Mouse (Mus musculus): ENCODE data around the gene Gm17655. TPM values are rescaled to one million over a fixed set of nuclear protein-coding genes. Genes with fewer than 3 reads are reported as not detected.

Gm17655 gene
- polyA plus RNA-seq, 1 experiment from 2014 or later: 3.9 TPM

DNA sequence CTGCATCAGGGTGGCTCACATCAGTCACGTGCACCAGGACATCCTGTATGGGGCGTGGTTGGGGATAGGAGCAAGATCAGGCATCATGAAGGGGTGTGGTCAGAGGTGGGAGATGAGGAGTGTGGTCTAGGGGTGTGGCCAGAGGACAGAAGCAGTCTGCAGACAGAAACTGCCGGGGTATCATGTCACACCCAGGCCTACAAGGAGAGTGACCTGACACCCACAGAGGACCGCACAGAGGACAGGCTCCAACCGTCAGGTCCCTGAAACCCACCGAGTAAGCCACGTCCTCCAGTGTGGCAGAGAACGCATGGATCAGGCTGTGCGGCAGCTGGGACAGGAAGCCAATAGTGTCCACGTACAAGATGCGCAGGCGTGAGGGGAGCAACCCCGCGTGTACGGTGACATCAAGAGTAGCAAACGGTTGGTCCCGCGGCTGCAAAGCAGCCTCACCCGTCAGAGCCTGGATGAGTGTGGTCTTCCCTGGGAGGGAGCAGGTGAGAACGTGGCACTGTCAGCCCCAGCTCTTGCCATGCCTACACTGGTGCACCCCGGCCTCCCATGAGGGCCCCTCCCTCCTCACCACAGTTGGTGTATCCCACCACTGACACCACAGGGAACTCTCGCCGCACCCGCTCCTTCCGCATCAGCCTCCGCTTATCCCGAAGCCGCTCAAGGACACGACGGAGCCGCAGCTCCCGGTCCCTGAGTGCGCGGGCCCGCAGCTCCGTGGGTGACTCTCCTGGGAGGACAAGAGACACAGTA lies 32.5 kb upstream of the Gm17655 start:
- Histone ChIP-seq H3K4me3 (ENCODE audit: control insufficient read depth in 1 of 2, insufficient read depth in 1 of 2, low read depth in 1 of 2, low read length in 2 of 2) (no peak overlapping the region), H3K27me3 (ENCODE audit: control insufficient read depth, insufficient read depth, low read length) (no peaks in the 10 kb centered on the region), H3K36me3 (ENCODE audit: control insufficient read depth, insufficient read depth, low read length) (peaks cover 40% of the 10 kb centered on the region), H3K9ac (ENCODE audit: low read length) (no peak overlapping the region), H3K27ac (replicated peaks in 1 of 2; ENCODE audit: control insufficient read depth in 1 of 2, insufficient read depth in 1 of 2, low read depth in 2 of 2, low read length in 2 of 2) (no peak overlapping the region), H3K9me3 (ENCODE audit: control insufficient read depth, low read length) (no peaks in the 10 kb centered on the region), H3K4me1 (ENCODE audit: control insufficient read depth in 2 of 2, insufficient read depth in 2 of 2, low read length in 2 of 2) (peaks cover 8 to 32% of the 10 kb centered on the region in 2 experiments), H3K4me2 (ENCODE audit: low read length) (no peak overlapping the region)
- WGBS: 93% methylated on average over 36 of the region's 36 CpGs
- no peak for ATAC-seq (ENCODE audit: insufficient number of reproducible peaks, insufficient read depth, low FRiP score, low read depth)

DNA sequence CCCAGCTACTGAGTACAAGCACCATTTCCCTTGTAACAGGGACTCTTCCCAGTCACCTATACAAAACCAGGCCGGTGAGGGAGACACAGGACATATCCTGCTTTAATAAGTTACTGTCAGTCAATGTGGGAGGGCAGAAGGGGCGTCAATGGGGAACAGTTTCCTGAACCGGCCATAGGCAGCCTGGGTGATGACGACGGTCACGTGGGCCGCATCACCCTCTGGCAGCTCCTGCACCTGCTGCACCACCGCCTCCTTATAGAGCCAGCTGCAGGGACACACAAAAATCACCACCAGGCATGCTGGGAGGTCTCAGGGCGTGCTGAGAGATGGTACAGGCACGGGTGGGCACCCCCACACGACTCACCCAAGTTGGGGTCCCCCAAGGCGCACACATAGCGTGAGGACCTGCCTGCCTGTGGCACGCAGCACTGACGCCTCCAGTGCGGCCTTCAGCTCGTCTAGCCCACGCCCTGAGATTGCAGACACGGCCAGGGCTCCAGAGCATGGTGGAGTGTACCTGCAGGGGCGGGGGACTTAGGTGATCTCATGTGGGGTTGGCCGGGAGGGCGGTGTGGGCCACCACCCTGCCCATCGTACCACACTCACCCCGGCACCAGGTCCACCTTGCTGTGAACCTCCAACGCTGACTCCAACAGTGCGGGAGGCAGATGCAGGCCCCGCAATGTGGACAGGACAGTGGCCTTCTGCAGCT lies 31.7 kb upstream of the Gm17655 start:
- Histone ChIP-seq H3K27ac (replicated peaks in 1 of 2; ENCODE audit: control insufficient read depth in 1 of 2, insufficient read depth in 1 of 2, low read depth in 2 of 2, low read length in 2 of 2) (no peak overlapping the region), H3K4me1 (ENCODE audit: control insufficient read depth in 2 of 2, insufficient read depth in 2 of 2, low read length in 2 of 2) (peaks cover 8 to 32% of the 10 kb centered on the region in 2 experiments), H3K9ac (ENCODE audit: low read length) (no peak overlapping the region), H3K36me3 (ENCODE audit: control insufficient read depth, insufficient read depth, low read length) (peaks cover 40% of the 10 kb centered on the region), H3K4me2 (ENCODE audit: low read length) (no peak overlapping the region), H3K4me3 (ENCODE audit: control insufficient read depth in 1 of 2, insufficient read depth in 1 of 2, low read depth in 1 of 2, low read length in 2 of 2) (no peak overlapping the region), H3K9me3 (ENCODE audit: control insufficient read depth, low read length) (no peaks in the 10 kb centered on the region), H3K27me3 (ENCODE audit: control insufficient read depth, insufficient read depth, low read length) (no peaks in the 10 kb centered on the region)
- WGBS: 94% methylated on average over 27 of the region's 27 CpGs
- no peak for ATAC-seq (ENCODE audit: insufficient number of reproducible peaks, insufficient read depth, low FRiP score, low read depth)

DNA sequence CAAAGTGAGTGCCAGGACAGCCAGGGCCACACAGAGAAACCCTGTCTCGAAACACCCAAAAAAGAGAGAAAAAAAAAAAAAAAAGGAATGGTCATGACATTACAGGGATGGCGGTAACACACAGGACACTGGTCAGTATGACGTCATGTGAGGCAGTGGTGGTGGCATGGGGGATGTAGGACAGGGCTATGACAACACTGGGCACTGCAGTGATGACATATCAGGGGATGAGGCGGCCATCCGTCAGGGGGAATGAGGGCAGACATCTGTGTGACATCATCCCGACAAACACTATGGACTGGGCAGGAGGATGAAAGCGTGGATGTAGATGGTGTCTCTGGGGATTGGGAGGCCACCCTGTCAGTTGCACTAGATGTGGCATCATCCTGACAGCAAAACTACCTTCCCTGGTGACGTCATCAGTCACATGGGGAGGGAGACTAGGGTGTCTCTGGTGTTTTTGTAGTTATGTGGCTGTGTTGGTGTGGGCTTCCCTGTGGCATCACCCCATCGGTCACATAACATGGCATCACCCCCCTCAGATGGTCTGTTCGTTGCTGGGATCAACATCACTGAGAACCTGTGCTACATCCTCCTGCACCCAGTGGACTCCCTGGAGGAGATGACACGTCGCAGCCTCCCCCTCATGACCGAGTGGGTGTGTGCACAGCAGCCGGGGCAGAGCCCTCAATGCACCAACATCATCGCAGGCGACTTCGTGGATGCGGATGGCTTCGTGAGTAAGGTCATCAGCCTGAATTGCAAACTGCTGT lies 30.7 kb upstream of the Gm17655 start:
- H3K4me1 ChIP-seq (ENCODE audit: control insufficient read depth in 2 of 2, insufficient read depth in 2 of 2, low read length in 2 of 2): peaks cover 8 to 32% of the 10 kb centered on the region in 2 experiments
- no peak overlapping the region for H3K27ac ChIP-seq (replicated peaks in 1 of 2; ENCODE audit: control insufficient read depth in 1 of 2, insufficient read depth in 1 of 2, low read depth in 2 of 2, low read length in 2 of 2)
- no peak overlapping the region for H3K9ac ChIP-seq (ENCODE audit: low read length)
- H3K27me3 ChIP-seq (ENCODE audit: control insufficient read depth, insufficient read depth, low read length): no peaks in the 10 kb centered on the region
- H3K9me3 ChIP-seq (ENCODE audit: control insufficient read depth, low read length): no peaks in the 10 kb centered on the region
- no peak overlapping the region for H3K4me2 ChIP-seq (ENCODE audit: low read length)
- no peak for ATAC-seq (ENCODE audit: insufficient number of reproducible peaks, insufficient read depth, low FRiP score, low read depth)
- no peak overlapping the region for H3K4me3 ChIP-seq (ENCODE audit: control insufficient read depth in 1 of 2, insufficient read depth in 1 of 2, low read depth in 1 of 2, low read length in 2 of 2)
- H3K36me3 ChIP-seq (ENCODE audit: control insufficient read depth, insufficient read depth, low read length): peaks cover 40% of the 10 kb centered on the region
- WGBS: 94% methylated on average over 19 of the region's 19 CpGs

DNA sequence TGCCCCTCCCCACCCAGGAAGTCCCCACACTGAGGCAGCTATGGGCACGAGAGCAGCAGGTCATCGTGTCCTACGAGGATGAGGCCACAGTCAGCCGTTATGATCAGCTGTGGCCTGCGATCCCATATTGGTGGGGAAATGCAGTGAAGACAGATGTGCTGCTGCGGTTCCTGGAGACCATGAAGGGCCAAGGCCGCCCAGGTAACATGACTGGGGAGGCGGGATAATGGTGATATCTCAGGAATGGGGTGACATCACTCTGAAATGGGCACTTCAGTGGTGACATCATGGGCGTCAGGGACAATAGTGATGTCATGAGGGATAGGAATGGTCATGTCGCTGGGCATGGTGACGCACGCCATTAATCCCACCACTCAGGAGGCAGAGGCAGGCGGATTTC lies 30.1 kb upstream of the Gm17655 start:
- H3K36me3 ChIP-seq (ENCODE audit: control insufficient read depth, insufficient read depth, low read length): peaks cover 40% of the 10 kb centered on the region
- no peak overlapping the region for H3K4me3 ChIP-seq (ENCODE audit: control insufficient read depth in 1 of 2, insufficient read depth in 1 of 2, low read depth in 1 of 2, low read length in 2 of 2)
- WGBS: 81% methylated on average over 13 of the region's 13 CpGs
- no peaks in the 10 kb centered on the region for H3K9me3 ChIP-seq (ENCODE audit: control insufficient read depth, low read length)
- H3K4me1 ChIP-seq (ENCODE audit: control insufficient read depth in 2 of 2, insufficient read depth in 2 of 2, low read length in 2 of 2): peaks cover 8 to 32% of the 10 kb centered on the region in 2 experiments
- peak overlapping the region; percentile 74; the same call in 1 of the 2 replicates for H3K4me2 ChIP-seq (ENCODE audit: low read length)
- no peaks in the 10 kb centered on the region for H3K27me3 ChIP-seq (ENCODE audit: control insufficient read depth, insufficient read depth, low read length)
- no peak overlapping the region for H3K27ac ChIP-seq (replicated peaks in 1 of 2; ENCODE audit: control insufficient read depth in 1 of 2, insufficient read depth in 1 of 2, low read depth in 2 of 2, low read length in 2 of 2)
- H3K9ac ChIP-seq (ENCODE audit: low read length): no peak overlapping the region
- ATAC-seq (ENCODE audit: insufficient number of reproducible peaks, insufficient read depth, low FRiP score, low read depth): no peak

DNA sequence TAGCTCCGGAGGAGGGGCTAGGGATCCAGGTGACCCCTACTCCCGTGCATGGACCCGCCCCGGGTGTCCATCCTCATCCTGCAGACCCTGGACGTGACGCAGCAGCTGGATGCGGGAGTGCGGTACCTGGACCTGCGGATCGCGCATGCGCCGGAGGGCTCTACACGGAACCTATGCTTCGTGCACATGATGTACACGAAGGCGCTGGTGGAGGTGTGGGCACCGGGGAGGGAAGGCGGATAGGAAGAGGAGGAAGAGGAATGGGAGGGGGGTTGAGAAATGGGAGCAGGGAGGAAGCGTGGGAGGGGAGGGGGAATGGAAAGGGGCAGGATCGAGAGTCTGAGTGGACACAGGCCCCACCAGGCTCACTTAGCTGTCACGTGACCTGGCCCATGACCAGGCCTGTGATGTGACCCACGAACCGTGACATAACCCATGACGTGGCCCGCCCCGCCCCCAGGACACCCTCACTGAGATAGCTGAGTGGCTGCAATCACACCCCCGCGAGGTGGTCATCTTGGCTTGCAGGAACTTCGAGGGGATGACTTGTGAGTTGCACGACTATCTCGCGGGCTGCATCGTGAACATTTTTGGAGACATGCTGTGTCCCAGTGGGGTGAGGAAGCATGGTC lies 29.5 kb upstream of the Gm17655 start:
- H3K27me3 ChIP-seq (ENCODE audit: control insufficient read depth, insufficient read depth, low read length): no peaks in the 10 kb centered on the region
- ATAC-seq (ENCODE audit: insufficient number of reproducible peaks, insufficient read depth, low FRiP score, low read depth): peak; percentile 36
- H3K27ac ChIP-seq (replicated peaks in 1 of 2; ENCODE audit: control insufficient read depth in 1 of 2, insufficient read depth in 1 of 2, low read depth in 2 of 2, low read length in 2 of 2): no peak overlapping the region
- 12% methylated on average over 34 of the region's 34 CpGs for WGBS
- peaks cover 8 to 29% of the 10 kb centered on the region in 2 experiments for H3K4me1 ChIP-seq (ENCODE audit: control insufficient read depth in 2 of 2, insufficient read depth in 2 of 2, low read length in 2 of 2)
- H3K36me3 ChIP-seq (ENCODE audit: control insufficient read depth, insufficient read depth, low read length): peaks cover 40% of the 10 kb centered on the region
- H3K9me3 ChIP-seq (ENCODE audit: control insufficient read depth, low read length): no peaks in the 10 kb centered on the region
- H3K4me2 ChIP-seq (ENCODE audit: low read length): peak overlapping the region; percentile 74
- H3K4me3 ChIP-seq (ENCODE audit: control insufficient read depth in 1 of 2, insufficient read depth in 1 of 2, low read depth in 1 of 2, low read length in 2 of 2): peak overlapping the region; percentile 31 to 32
- H3K9ac ChIP-seq (ENCODE audit: low read length): peak overlapping the region; percentile 28; the same call in 1 of the 2 replicates

- Histone ChIP-seq H3K9ac (ENCODE audit: low read length) (peak overlapping the region; percentile 28; the same call in 1 of the 2 replicates), H3K9me3 (ENCODE audit: control insufficient read depth, low read length) (no peaks in the 10 kb centered on the region), H3K4me3 (ENCODE audit: control insufficient read depth in 1 of 2, insufficient read depth in 1 of 2, low read depth in 1 of 2, low read length in 2 of 2) (peak overlapping the region; percentile 31 to 32), H3K27ac (replicated peaks in 1 of 2; ENCODE audit: control insufficient read depth in 1 of 2, insufficient read depth in 1 of 2, low read depth in 2 of 2, low read length in 2 of 2) (no peak overlapping the region), H3K4me1 (ENCODE audit: control insufficient read depth in 2 of 2, insufficient read depth in 2 of 2, low read length in 2 of 2) (peaks cover 8 to 23% of the 10 kb centered on the region in 2 experiments), H3K27me3 (ENCODE audit: control insufficient read depth, insufficient read depth, low read length) (no peaks in the 10 kb centered on the region), H3K4me2 (ENCODE audit: low read length) (peak overlapping the region; percentile 74), H3K36me3 (ENCODE audit: control insufficient read depth, insufficient read depth, low read length) (peaks cover 33% of the 10 kb centered on the region)
- WGBS: 2% methylated on average over 35 of the region's 37 CpGs
- ATAC-seq (ENCODE audit: insufficient number of reproducible peaks, insufficient read depth, low FRiP score, low read depth): 0 out of 2 replicates have a peak, but pooled peaks have one; percentile 18
Measured at GRCm38 (mm10) chr5:110100921-110101631, 28.8 kb upstream of the Gm17655 start.

All from heart, embryonic 14.5 days (tissue).